ENCODE assay signal across 9 mouse cellular contexts in the genomic region with DNA sequence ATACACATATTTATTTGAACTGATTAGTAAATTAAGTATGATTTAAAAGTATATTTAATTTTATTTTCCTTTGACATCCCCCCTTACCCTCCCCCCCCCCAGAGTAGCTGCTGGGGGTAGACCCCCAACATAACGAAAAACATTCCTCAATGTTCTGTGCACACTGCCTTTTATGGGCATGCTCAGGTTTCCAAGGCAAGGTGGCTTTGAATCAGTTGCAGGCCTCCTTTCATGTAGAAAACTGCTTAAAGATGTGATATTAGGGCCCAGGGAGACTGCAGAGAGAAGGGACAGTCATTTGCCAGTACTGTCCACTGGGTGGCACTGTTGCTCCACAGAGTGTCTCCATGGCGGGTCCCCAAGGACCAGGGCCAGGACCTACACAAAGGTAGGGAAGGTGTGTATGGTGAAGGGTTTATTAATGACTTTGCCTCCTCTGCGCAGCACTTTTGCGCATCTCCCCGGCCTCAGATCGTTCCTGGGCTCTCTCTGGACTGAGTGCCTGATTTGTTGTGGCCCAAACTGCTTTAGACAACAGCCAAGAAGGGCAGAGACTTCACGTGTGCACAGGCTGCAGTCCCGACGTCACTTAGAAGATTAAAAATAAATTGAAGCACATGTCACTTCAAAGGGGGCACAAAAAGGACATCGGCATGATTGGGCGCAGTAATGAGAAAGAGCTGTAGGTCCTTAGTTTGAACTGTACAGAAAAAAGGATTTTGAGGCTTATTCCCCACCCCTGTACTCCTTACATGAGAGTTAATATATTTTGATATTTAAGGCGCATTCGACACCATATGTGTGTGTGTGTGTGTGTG.
DNase-seq lines count a peak whose midpoint lies in the region; ATAC-seq lines count a peak whose summit lies in the region.
"Had no signal": no experiment of that assay in that cellular context is flagged by ENCODE, and none has a peak within 500 bp of the region (broad histone marks: within the 10 kb centered on the region; RNA-seq: fewer than 3 reads in every experiment).

No protein-coding gene starts in this region.

- H3K4me3 ChIP-seq in forebrain, embryonic 14.5 days (ENCODE audit: low read depth, low read length), result no peak overlapping the region
- H3K4me3 ChIP-seq in hindbrain, embryonic 10.5 days, result peak overlapping the region; percentile 26; the same call in 1 of the 2 replicates
- H3K4me3 ChIP-seq: megakaryocyte, embryonic 14.5 days had no signal

- peak; percentile 69 for DNase-seq in MN1 (ENCODE audit: low spot score)
- DNase-seq in cerebellum, adult 11 months, result peak; percentile 56
- peak; percentile 93 for DNase-seq in forebrain, embryonic 14.5 days (ENCODE audit: low spot score)
- peak; percentile 87 for DNase-seq in hindbrain, embryonic 10.5 days (ENCODE audit: low spot score)
- peak; percentile 48 for DNase-seq in layer of hippocampus, adult 9-11 months
- DNase-seq in lung, postnatal 14 days, result peak; percentile 84
- peak; percentile 69 for DNase-seq in retina, postnatal 7 days (ENCODE audit: low read depth, low spot score)
- DNase-seq in urinary bladder, adult 18-20 months (ENCODE audit: low spot score in 2 of 2), result peak; percentile 25 to 58

- H3K27me3 ChIP-seq in forebrain, embryonic 14.5 days (replicated peaks; ENCODE audit: control insufficient read depth, insufficient read depth, low read length), result no peaks in the 10 kb centered on the region
- H3K27me3 ChIP-seq in hindbrain, embryonic 10.5 days (ENCODE audit: insufficient read depth, poor library complexity, severe bottlenecking), result no peaks in the 10 kb centered on the region

- peak overlapping the region; percentile 31 for H3K4me2 ChIP-seq in forebrain, embryonic 14.5 days (ENCODE audit: low read length)

- no peaks in the 10 kb centered on the region for H3K9me3 ChIP-seq in forebrain, embryonic 14.5 days (replicated peaks; ENCODE audit: control insufficient read depth, low read length)
- 0 out of 2 replicates have a peak, but pooled peaks cover 3% of the 10 kb centered on the region for H3K9me3 ChIP-seq in hindbrain, embryonic 10.5 days
- H3K9me3 ChIP-seq: megakaryocyte, embryonic 14.5 days had no signal

- peak; percentile 86 for ATAC-seq in forebrain, embryonic 14.5 days

- 21% methylated on average over 13 of the region's 13 CpGs for WGBS in forebrain, embryonic 14.5 days
- WGBS in hindbrain, embryonic 10.5 days, result 47% methylated on average over 13 of the region's 13 CpGs

- H3K4me1 ChIP-seq in forebrain, embryonic 14.5 days (ENCODE audit: control insufficient read depth, insufficient read depth, low read length), result peaks cover 10% of the 10 kb centered on the region; the same call in 1 of the 2 replicates
- peaks cover 38% of the 10 kb centered on the region for H3K4me1 ChIP-seq in hindbrain, embryonic 10.5 days (replicated peaks)
- H3K4me1 ChIP-seq: megakaryocyte, embryonic 14.5 days had no signal

- peak overlapping the region; percentile 22; the same call in 1 of the 2 replicates for H3K9ac ChIP-seq in forebrain, embryonic 14.5 days (ENCODE audit: low read length)

- peak overlapping the region; percentile 91 for H3K27ac ChIP-seq in forebrain, embryonic 14.5 days (ENCODE audit: low read depth, low read length)
- H3K27ac ChIP-seq in hindbrain, embryonic 10.5 days, result peak overlapping the region; percentile 89

- no peaks in the 10 kb centered on the region for H3K36me3 ChIP-seq in forebrain, embryonic 14.5 days (ENCODE audit: control insufficient read depth, insufficient read depth, low read length)
- no peaks in the 10 kb centered on the region for H3K36me3 ChIP-seq in hindbrain, embryonic 10.5 days

Comparison
In these comparisons a context has a peak if more than half of its experiments do, and no peak if none do; other contexts are left out.
1. DNase-seq: peak in every context shown above with its lines; median percentile 93 in forebrain, embryonic 14.5 days; 87 in hindbrain, embryonic 10.5 days; 84 in lung, postnatal 14 days; 69 in MN1; 69 in retina, postnatal 7 days; 56 in cerebellum, adult 11 months; 48 in layer of hippocampus, adult 9-11 months; 42 in urinary bladder, adult 18-20 months.